Mouse (Mus musculus) bone marrow, adult 2 months (tissue): Measurements from ENCODE around the gene Ccnt1.

ENCODE experiments used
- CTCF ChIP-seq: fragments of 200-500 bp; IDR thresholded peaks from 2 replicates; pipeline ENCODE4 v1.5.1; 2011; ENCODE audit warnings: low read length, control low read depth; ENCODE audit not compliant: control insufficient read depth, insufficient read depth
- POLR2A ChIP-seq: fragments of 200-500 bp; IDR thresholded peaks from 2 replicates; pipeline ENCODE4 v1.6.1; 2011; ENCODE audit warnings: low read depth, mild to moderate bottlenecking, control low read depth, low read length, borderline replicate concordance; ENCODE audit not compliant: control insufficient read depth

- TF ChIP-seq CTCF (no peak), POLR2A (no peak)
Measured at GRCm38 (mm10) chr15:98497631-98498030, 73.1 kb downstream of the Ccnt1 start.
